Mouse (Mus musculus) ES-Bruce4 (cell line): ENCODE measurements around the gene Zfp955a.
"Not testable (repeated sequence)": the region's sequence is repeated elsewhere in the genome, so short reads cannot be mapped to it uniquely, and the experiment has no call there.

ENCODE experiments used
- CTCF ChIP-seq: IDR thresholded peaks from one replicate; pipeline ENCODE4 v1.8.1; 2011; ENCODE audit warnings: low read depth, low read length
- POLR2A ChIP-seq: IDR thresholded peaks from one replicate; pipeline ENCODE4 v1.8.1; 2011; ENCODE audit warnings: low read length; ENCODE audit not compliant: insufficient read depth

GRCm38 (mm10) chr17:33255319-33255657, 343 bp upstream of the Zfp955a start:
- TF ChIP-seq POLR2A, CTCF: not testable (repeated sequence)
